Comparison of ENCODE assay signal across 8 mouse cellular contexts in genomic region chr7:63757678-63758239, GRCm38 (mm10).
DNase-seq lines count a peak whose midpoint lies in the region; ATAC-seq and TF ChIP-seq lines count a peak whose summit lies in the region.

No protein-coding gene starts in this region.

- 2% methylated on average over 56 of the region's 85 CpGs for WGBS in lung, postnatal 0 days
- under 1% methylated on average over 76 of the region's 85 CpGs for WGBS in intestine, postnatal 0 days
- WGBS in neural tube, embryonic 15.5 days, result under 1% methylated on average over 83 of the region's 85 CpGs

- H3K9ac ChIP-seq in lung, postnatal 0 days (replicated peaks; ENCODE audit: low read depth), result no peak overlapping the region
- H3K9ac ChIP-seq in intestine, postnatal 0 days (ENCODE audit: low read depth, low read length), result no peak overlapping the region
- peak overlapping the region; percentile 46 for H3K9ac ChIP-seq in neural tube, embryonic 15.5 days (replicated peaks)

- TF ChIP-seq CTCF in lung, postnatal 0 days (IDR thresholded peaks at IDR 0.05), result no peak
- TF ChIP-seq CTCF in intestine, postnatal 0 days (IDR thresholded peaks at IDR 0.05; ENCODE audit: low read depth), result no peak

- no peaks in the 10 kb centered on the region for H3K36me3 ChIP-seq in lung, postnatal 0 days (ENCODE audit: insufficient read depth, low read length)
- no peaks in the 10 kb centered on the region for H3K36me3 ChIP-seq in intestine, postnatal 0 days (ENCODE audit: control insufficient read depth, insufficient read depth)
- no peaks in the 10 kb centered on the region for H3K36me3 ChIP-seq in neural tube, embryonic 15.5 days

- no peak for TF ChIP-seq EP300 in lung, postnatal 0 days (IDR thresholded peaks at IDR 0.05)

- H3K4me1 ChIP-seq in lung, postnatal 0 days (ENCODE audit: insufficient read depth, low read depth, low read length), result peaks cover 5% of the 10 kb centered on the region; the same call in 1 of the 2 replicates
- no peaks in the 10 kb centered on the region for H3K4me1 ChIP-seq in intestine, postnatal 0 days (replicated peaks; ENCODE audit: control insufficient read depth, insufficient read depth, low read length)
- H3K4me1 ChIP-seq in neural tube, embryonic 15.5 days, result peaks cover 55% of the 10 kb centered on the region

- no peak for ATAC-seq in CD4-positive, CD25-positive, alpha-beta regulatory T cell, adult 4 months
- ATAC-seq in lung, postnatal 0 days, result no peak
- no peak for ATAC-seq in intestine, postnatal 0 days
- peak; percentile 10; the same call in 1 of the 2 replicates for ATAC-seq in neural tube, embryonic 15.5 days (ENCODE audit: low FRiP score)
- no peak for ATAC-seq in inflammation-experienced regulatory T-cells, adult 6 months

- peaks cover 52% of the 10 kb centered on the region for H3K27me3 ChIP-seq in lung, postnatal 0 days (replicated peaks; ENCODE audit: insufficient read depth, low read length)
- H3K27me3 ChIP-seq in intestine, postnatal 0 days (replicated peaks; ENCODE audit: control insufficient read depth, insufficient read depth, low read length), result peaks cover 75% of the 10 kb centered on the region
- H3K27me3 ChIP-seq in neural tube, embryonic 15.5 days (replicated peaks), result peaks cover 68% of the 10 kb centered on the region

- H3K27ac ChIP-seq in lung, postnatal 0 days (ENCODE audit: low read length), result no peak overlapping the region
- no peak overlapping the region for H3K27ac ChIP-seq in intestine, postnatal 0 days (ENCODE audit: low read depth, low read length)
- H3K27ac ChIP-seq in neural tube, embryonic 15.5 days (replicated peaks), result peak overlapping the region; percentile 34

- DNase-seq in CD4-positive, CD25-positive, alpha-beta regulatory T cell, adult 2 months (ENCODE audit: low read depth, low spot score), result peak; percentile 22
- DNase-seq in lung, postnatal 0 days (ENCODE audit: low spot score), result no peak
- no peak for DNase-seq in lung, postnatal 14 days
- DNase-seq in cerebellum, adult 11 months, result no peak

- no peaks in the 10 kb centered on the region for H3K9me3 ChIP-seq in lung, postnatal 0 days (ENCODE audit: low read length)
- no peaks in the 10 kb centered on the region for H3K9me3 ChIP-seq in intestine, postnatal 0 days (ENCODE audit: control insufficient read depth)
- no peaks in the 10 kb centered on the region for H3K9me3 ChIP-seq in neural tube, embryonic 15.5 days (replicated peaks)

- peak overlapping the region; percentile 59 for H3K4me2 ChIP-seq in lung, postnatal 0 days (replicated peaks; ENCODE audit: low read depth, low read length)
- peak overlapping the region; percentile 58 for H3K4me2 ChIP-seq in intestine, postnatal 0 days (replicated peaks; ENCODE audit: low read depth)
- H3K4me2 ChIP-seq in neural tube, embryonic 15.5 days, result peak overlapping the region; percentile 78

- peak overlapping the region; percentile 39 for H3K4me3 ChIP-seq in lung, postnatal 0 days (ENCODE audit: low read depth, low read length)
- peak overlapping the region; percentile 34 for H3K4me3 ChIP-seq in intestine, postnatal 0 days (ENCODE audit: low read depth, low read length)
- peak overlapping the region; percentile 50 for H3K4me3 ChIP-seq in neural tube, embryonic 15.5 days (replicated peaks)
